Mouse (Mus musculus): ENCODE results near the gene 1190005I06Rik. TPM values are rescaled to one million over a fixed set of nuclear protein-coding genes. Genes with fewer than 3 reads are reported as not detected.
A peak's percentile ranks its signal among the peaks of the same experiment; 100 is the strongest.

The 1190005I06Rik gene
- polyA plus RNA-seq, 1 experiment from 2014 or later = 5.1 TPM

DNA sequence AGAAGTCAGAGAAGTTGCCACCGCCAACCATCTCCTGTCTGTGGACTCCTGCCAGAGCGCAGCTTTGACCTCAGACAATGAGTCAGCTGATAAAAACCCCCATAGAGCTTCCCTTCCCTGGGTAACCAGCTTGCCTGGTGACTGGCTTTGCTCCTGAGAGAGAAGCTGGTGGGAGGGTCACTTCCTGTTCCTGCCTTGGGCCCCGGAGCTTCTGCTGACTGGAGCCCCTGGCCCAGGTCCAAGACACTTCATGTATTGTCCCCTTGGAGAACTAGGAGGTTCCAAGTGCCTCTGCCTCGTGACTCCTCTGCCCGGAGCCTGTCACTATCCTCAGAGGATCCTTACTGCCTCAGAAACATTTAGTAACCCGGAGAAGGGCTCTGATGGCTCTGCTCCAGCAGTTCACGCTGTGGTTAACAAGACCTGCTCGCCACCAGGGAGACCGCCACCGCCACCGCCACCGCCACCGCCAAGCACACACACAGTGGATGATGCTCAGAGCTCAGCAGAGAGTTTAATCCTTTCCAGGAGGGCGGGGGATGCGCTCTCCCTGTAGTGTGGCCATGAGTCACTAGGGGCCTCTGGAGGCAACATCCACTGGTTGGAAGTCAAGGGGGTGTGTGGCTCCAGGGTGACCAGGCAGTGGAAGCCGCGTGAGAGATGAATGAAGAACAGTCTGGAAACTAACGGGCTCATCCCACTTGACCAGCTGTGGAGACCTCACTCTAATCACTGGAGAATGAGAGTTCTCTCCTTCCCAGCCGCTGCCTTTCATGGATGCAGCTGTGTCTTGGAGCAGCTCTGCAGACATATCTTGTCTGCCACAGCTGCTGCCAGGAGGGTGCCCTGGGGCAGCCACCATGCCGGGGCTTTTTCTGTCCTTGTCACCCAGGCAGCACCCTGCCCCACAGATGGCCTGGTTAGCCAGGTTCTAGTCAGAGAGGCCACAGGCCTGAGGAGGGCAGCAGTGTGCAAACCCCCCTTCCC is 83.3 kb downstream of the 1190005I06Rik start:
- WGBS = 17% methylated on average over 20 of the region's 20 CpGs
- Histone ChIP-seq H3K9me3 (ENCODE audit: low read depth, low read length) (no peaks in the 10 kb centered on the region), H3K9ac (no peak overlapping the region), H3K4me2 (peak overlapping the region; percentile 29; the same call in 1 of the 2 replicates), H3K4me1 (ENCODE audit: insufficient read depth) (peaks cover 29% of the 10 kb centered on the region), H3K27ac (ENCODE audit: low read depth) (peak overlapping the region; percentile 84), H3K4me3 (ENCODE audit: low read depth, low read length) (no peak overlapping the region), H3K36me3 (ENCODE audit: insufficient read depth) (peaks cover 46% of the 10 kb centered on the region), H3K27me3 (ENCODE audit: insufficient read depth, low read length) (no peaks in the 10 kb centered on the region)
- ATAC-seq (ENCODE audit: insufficient read depth) (peak; percentile 77), DNase-seq (peak; percentile 97)
- peak; percentile 37 for TF ChIP-seq CTCF (IDR thresholded peaks at IDR 0.05; ENCODE audit: low read depth)

- DNase-seq (peak; percentile 44), ATAC-seq (ENCODE audit: insufficient read depth) (no peak; the same call in 1 of the 2 replicates)
- WGBS = 32% methylated on average over 8 of the region's 8 CpGs
- no peaks in the 10 kb centered on the region for H3K9me3 ChIP-seq (ENCODE audit: low read depth, low read length)
- no peak for TF ChIP-seq CTCF (IDR thresholded peaks at IDR 0.05; ENCODE audit: low read depth)
- H3K4me3 ChIP-seq (ENCODE audit: low read depth, low read length) = no peak overlapping the region
- H3K4me2 ChIP-seq = peak overlapping the region; percentile 29; the same call in 1 of the 2 replicates
- H3K4me1 ChIP-seq (ENCODE audit: insufficient read depth) = peaks cover 29% of the 10 kb centered on the region
- peaks cover 42% of the 10 kb centered on the region for H3K36me3 ChIP-seq (ENCODE audit: insufficient read depth)
- 0 out of 2 replicates have a peak overlapping the region, but pooled peaks have one; percentile 0 for H3K9ac ChIP-seq
- peak overlapping the region; percentile 84 for H3K27ac ChIP-seq (ENCODE audit: low read depth)
- H3K27me3 ChIP-seq (ENCODE audit: insufficient read depth, low read length) = no peaks in the 10 kb centered on the region
Observed at GRCm38 (mm10) chr8:120563348-120563724, 84.1 kb downstream of the 1190005I06Rik start.

DNA sequence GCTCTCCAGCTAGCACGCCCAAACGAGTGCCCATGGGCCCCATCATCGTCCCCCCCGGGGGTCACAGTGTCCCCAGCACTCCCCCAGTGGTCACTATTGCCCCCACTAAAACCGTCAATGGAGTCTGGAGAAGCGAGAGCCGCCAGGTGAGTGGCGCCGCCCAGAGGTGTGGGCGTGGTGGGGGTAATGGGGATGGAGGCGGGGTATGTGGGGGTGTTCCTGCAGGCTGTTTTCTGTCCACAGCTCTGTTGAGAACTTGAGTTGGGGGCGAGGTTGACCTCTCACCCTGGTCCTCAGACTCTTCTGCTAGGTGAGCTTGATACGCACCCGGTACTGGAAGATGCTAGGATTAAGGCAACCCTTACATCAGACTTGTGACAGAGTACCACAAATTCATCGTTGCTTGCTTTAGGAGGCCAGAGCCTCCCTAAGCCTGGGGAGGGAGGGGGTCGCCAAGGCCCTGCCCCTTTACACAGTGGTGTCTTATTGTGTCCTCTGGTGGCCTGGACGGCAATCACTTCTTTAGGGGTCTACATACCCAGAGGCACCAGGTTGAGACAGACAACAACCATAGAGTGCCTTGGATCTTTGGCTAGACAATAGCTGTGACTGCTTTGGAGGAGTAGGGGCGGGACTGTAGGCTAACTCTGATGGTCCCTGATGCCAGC is 84.6 kb downstream of the 1190005I06Rik start:
- H3K36me3 ChIP-seq (ENCODE audit: insufficient read depth) = peaks cover 36% of the 10 kb centered on the region
- WGBS = 83% methylated on average over 18 of the region's 18 CpGs
- H3K9ac ChIP-seq = 0 out of 2 replicates have a peak overlapping the region, but pooled peaks have one; percentile 0
- H3K4me3 ChIP-seq (ENCODE audit: low read depth, low read length) = no peak overlapping the region
- no peaks in the 10 kb centered on the region for H3K9me3 ChIP-seq (ENCODE audit: low read depth, low read length)
- peaks cover 29% of the 10 kb centered on the region for H3K4me1 ChIP-seq (ENCODE audit: insufficient read depth)
- peak overlapping the region; percentile 84 for H3K27ac ChIP-seq (ENCODE audit: low read depth)
- no peaks in the 10 kb centered on the region for H3K27me3 ChIP-seq (ENCODE audit: insufficient read depth, low read length)
- no peak for TF ChIP-seq CTCF (IDR thresholded peaks at IDR 0.05; ENCODE audit: low read depth)
- DNase-seq (no peak), ATAC-seq (ENCODE audit: insufficient read depth) (no peak)
- peak overlapping the region; percentile 29; the same call in 1 of the 2 replicates for H3K4me2 ChIP-seq

- Histone ChIP-seq H3K27ac (ENCODE audit: low read depth) (no peak overlapping the region), H3K36me3 (ENCODE audit: insufficient read depth) (peaks cover 26% of the 10 kb centered on the region), H3K4me3 (ENCODE audit: low read depth, low read length) (no peak overlapping the region), H3K27me3 (ENCODE audit: insufficient read depth, low read length) (no peaks in the 10 kb centered on the region), H3K4me2 (no peak overlapping the region), H3K4me1 (ENCODE audit: insufficient read depth) (peaks cover 36% of the 10 kb centered on the region), H3K9ac (no peak overlapping the region), H3K9me3 (ENCODE audit: low read depth, low read length) (no peaks in the 10 kb centered on the region)
- DNase-seq (no peak), ATAC-seq (ENCODE audit: insufficient read depth) (no peak)
- peak; percentile 61 for TF ChIP-seq CTCF (IDR thresholded peaks at IDR 0.05; ENCODE audit: low read depth)
- 82% methylated on average over 22 of the region's 22 CpGs for whole genome bisulfite sequencing
Observed at GRCm38 (mm10) chr8:120561539-120562435, 85.6 kb downstream of the 1190005I06Rik start.

- Histone ChIP-seq H3K4me2 (no peak overlapping the region), H3K27me3 (ENCODE audit: insufficient read depth, low read length) (no peaks in the 10 kb centered on the region), H3K4me1 (ENCODE audit: insufficient read depth) (peaks cover 38% of the 10 kb centered on the region), H3K27ac (ENCODE audit: low read depth) (no peak overlapping the region), H3K9me3 (ENCODE audit: low read depth, low read length) (no peaks in the 10 kb centered on the region), H3K36me3 (ENCODE audit: insufficient read depth) (peaks cover 19% of the 10 kb centered on the region; the same call in 1 of the 2 replicates), H3K4me3 (ENCODE audit: low read depth, low read length) (no peak overlapping the region), H3K9ac (no peak overlapping the region)
- no peak for DNase-seq
- no peak for TF ChIP-seq CTCF (IDR thresholded peaks at IDR 0.05; ENCODE audit: low read depth)
- ATAC-seq (ENCODE audit: insufficient read depth) = no peak
- 90% methylated on average over 5 of the region's 5 CpGs for WGBS
Observed at GRCm38 (mm10) chr8:120560535-120560934, 86.9 kb downstream of the 1190005I06Rik start.

DNA sequence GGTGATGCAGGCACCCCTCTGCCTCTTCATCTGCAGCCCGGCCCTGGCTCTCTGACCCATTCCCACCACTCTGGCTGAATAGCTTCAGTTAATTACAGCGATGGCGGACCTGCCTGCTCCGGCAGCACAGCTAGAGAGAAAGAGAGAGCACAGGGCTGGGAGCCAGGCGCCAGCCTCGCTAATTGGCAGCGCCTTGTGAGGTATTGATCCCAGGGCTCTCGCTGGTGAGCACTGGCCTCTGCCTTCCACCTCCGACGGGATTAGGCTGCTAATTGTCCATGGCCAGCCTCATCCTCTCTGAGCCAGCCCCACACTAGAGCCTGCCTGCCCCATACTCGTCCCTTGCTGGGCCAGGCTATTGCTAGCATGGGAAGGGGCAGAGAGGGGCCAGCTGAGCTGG is 87.8 kb downstream of the 1190005I06Rik start:
- Histone ChIP-seq H3K9ac (no peak overlapping the region), H3K4me3 (ENCODE audit: low read depth, low read length) (no peak overlapping the region), H3K27me3 (ENCODE audit: insufficient read depth, low read length) (no peaks in the 10 kb centered on the region), H3K4me2 (no peak overlapping the region), H3K9me3 (ENCODE audit: low read depth, low read length) (no peaks in the 10 kb centered on the region), H3K36me3 (ENCODE audit: insufficient read depth) (peaks cover 25% of the 10 kb centered on the region; the same call in 1 of the 2 replicates), H3K27ac (ENCODE audit: low read depth) (no peak overlapping the region), H3K4me1 (ENCODE audit: insufficient read depth) (peaks cover 31% of the 10 kb centered on the region)
- no peak for TF ChIP-seq CTCF (IDR thresholded peaks at IDR 0.05; ENCODE audit: low read depth)
- 71% methylated on average over 11 of the region's 11 CpGs for WGBS
- no peak for DNase-seq
- ATAC-seq (ENCODE audit: insufficient read depth) = no peak

Other genes starting within 250 kb of the 1190005I06Rik start
- 131 and 139 TPM in 2 replicates for gene Gins2, start 58.3 kb downstream of the 1190005I06Rik start, polyA plus RNA-seq (2014; fragmentation: Nextera tagmentation; extraction: Ambion mirVana)
- 2.6 and 5.0 TPM in 2 replicates for gene Gm27021, start 20.4 kb upstream of the 1190005I06Rik start, polyA plus RNA-seq (2014; fragmentation: Nextera tagmentation; extraction: Ambion mirVana)
- 941 and 956 TPM in 2 replicates for gene Cox4i1, start 20.6 kb upstream of the 1190005I06Rik start, polyA plus RNA-seq (2014; fragmentation: Nextera tagmentation; extraction: Ambion mirVana)
- gene Emc8, start 20.9 kb upstream of the 1190005I06Rik start, polyA plus RNA-seq (2014; fragmentation: Nextera tagmentation; extraction: Ambion mirVana) = 289 and 315 TPM in 2 replicates
- gene Irf8, start 88.7 kb upstream of the 1190005I06Rik start, polyA plus RNA-seq (2014; fragmentation: Nextera tagmentation; extraction: Ambion mirVana) = 8.5 and 10.1 TPM in 2 replicates

Data from lung, embryonic 14.5 days (tissue).